Mouse (Mus musculus): ENCODE data around the gene Donson.
A peak's percentile ranks its signal among the peaks of the same experiment; 100 is the strongest.

The Donson gene

DNA sequence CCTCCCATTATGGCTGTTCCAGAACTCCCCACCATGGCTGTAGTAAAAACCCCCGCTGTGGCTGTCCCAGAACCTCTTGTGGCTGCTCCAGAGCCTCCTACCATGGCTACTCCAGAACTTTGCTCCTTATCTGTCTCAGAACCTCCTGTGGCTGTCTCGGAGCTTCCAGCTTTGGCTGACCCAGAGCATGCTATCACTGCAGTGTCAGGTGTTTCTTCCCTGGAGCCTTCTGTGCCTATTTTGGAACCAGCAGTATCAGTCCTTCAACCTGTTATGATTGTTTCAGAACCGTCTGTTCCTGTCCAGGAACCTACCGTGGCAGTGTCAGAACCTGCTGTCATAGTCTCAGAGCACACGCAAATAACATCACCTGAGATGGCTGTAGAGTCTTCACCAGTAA lies 30.1 kb downstream of the Donson start:
- no peak for TF ChIP-seq GATA4 (IDR thresholded peaks at IDR 0.05; ENCODE audit: insufficient replicate concordance, low read length)

DNA sequence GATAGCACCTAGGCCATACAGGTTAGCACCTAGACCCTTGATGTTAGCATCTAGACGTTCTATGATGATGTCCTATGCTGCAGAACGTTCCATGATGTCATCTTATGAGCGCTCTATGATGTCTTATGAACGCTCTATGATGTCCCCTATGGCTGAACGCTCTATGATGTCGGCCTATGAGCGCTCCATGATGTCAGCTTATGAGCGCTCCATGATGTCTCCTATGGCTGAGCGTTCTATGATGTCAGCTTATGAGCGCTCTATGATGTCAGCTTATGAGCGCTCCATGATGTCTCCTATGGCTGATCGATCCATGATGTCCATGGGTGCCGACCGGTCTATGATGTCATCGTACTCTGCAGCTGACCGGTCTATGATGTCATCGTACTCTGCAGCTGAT lies 31.3 kb downstream of the Donson start:
- TF ChIP-seq GATA4 (IDR thresholded peaks at IDR 0.05; ENCODE audit: insufficient replicate concordance, low read length) = no peak

DNA sequence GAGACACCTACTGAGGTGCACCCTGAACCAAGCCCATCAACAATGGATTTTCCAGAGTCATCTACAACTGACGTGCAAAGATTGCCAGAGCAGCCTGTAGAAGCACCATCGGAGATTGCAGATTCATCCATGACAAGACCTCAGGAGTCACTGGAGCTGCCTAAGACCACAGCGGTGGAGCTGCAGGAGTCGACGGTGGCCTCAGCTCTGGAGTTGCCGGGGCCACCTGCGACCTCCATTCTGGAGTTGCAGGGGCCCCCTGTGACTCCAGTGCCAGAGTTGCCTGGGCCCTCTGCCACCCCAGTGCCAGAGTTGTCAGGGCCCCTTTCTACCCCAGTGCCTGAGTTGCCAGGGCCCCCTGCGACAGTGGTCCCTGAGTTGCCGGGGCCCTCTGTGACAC lies 33.3 kb downstream of the Donson start:
- no peak for TF ChIP-seq GATA4 (IDR thresholded peaks at IDR 0.05; ENCODE audit: insufficient replicate concordance, low read length)

DNA sequence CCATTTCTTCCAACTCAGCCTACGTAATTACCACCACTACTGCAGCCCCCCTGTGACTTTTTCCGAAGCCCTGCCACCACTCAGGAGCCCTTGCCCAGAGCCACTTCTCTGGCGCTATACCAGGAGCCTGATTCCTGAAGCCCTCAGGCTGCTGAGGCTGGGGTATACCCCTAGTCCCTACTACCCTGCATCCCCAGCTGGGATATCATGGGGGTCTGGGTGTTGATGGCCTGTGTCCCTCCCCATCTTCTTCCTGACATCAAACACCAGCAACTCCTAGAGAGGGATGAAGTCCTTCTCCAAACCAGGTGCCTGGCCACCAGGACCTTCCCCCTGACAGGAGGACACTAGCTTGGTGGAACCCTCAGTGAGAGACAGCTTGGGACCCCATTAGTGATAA lies 36.4 kb downstream of the Donson start:
- TF ChIP-seq GATA4 (IDR thresholded peaks at IDR 0.05; ENCODE audit: insufficient replicate concordance, low read length) = no peak

DNA sequence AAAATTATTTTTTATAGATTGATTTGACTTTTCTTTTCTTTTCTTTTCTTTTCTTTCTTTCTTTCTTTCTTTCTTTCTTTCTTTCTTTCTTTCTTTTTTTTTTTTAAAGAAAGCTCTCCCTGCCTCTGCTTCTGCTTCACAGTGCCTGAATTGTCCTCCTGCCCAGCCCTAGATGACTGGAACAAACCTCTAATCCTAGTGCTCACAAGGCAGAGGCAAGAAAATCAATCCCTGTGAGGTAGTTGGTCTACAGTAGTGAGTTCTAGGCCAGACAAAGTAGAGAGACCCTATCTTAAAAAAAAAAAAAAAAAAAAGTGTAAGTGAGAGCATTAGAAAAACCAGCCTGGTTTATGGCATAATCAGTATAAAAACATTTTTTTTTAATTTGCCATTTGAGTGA lies 38.8 kb downstream of the Donson start:
- no peak for TF ChIP-seq GATA4 (IDR thresholded peaks at IDR 0.05; ENCODE audit: insufficient replicate concordance, low read length)

DNA sequence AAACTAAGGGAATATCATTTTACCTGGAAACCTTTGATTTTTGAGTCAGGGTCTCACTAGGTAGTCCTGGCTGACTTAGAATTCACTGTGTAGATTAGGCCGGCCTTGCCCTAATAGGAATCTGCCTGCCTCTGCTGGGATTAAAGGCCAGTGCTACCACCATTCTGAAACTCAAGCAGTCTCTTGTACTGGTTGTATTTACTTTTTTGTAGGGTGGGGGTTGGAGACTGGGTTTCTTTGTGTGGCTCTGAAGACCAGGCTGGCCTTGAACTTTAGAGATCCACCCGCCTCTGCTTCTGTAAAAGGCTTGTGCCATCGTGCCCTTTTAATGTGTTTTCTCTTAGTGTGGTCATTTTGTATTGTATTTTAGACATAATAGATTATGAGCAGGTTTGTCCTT lies 39.3 kb downstream of the Donson start:
- no peak for TF ChIP-seq GATA4 (IDR thresholded peaks at IDR 0.05; ENCODE audit: insufficient replicate concordance, low read length)

DNA sequence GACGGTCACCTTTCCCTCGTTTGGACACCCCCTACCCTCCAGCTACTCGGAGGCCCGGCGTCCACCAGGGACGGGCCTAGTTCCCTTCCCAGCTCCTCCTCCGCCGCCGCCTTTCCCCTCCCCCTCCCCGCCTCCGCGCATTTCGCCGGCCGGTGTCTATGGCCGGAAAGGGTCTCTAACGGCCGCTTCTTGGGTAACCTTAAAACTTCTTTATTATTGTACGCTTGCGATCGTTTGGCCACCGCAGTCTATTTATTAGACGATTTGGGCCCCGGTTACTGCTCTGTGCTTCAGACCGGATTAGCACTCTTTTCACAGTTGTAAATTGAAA lies 40.4 kb downstream of the Donson start:
- TF ChIP-seq GATA4 (IDR thresholded peaks at IDR 0.05; ENCODE audit: insufficient replicate concordance, low read length) = no peak

DNA sequence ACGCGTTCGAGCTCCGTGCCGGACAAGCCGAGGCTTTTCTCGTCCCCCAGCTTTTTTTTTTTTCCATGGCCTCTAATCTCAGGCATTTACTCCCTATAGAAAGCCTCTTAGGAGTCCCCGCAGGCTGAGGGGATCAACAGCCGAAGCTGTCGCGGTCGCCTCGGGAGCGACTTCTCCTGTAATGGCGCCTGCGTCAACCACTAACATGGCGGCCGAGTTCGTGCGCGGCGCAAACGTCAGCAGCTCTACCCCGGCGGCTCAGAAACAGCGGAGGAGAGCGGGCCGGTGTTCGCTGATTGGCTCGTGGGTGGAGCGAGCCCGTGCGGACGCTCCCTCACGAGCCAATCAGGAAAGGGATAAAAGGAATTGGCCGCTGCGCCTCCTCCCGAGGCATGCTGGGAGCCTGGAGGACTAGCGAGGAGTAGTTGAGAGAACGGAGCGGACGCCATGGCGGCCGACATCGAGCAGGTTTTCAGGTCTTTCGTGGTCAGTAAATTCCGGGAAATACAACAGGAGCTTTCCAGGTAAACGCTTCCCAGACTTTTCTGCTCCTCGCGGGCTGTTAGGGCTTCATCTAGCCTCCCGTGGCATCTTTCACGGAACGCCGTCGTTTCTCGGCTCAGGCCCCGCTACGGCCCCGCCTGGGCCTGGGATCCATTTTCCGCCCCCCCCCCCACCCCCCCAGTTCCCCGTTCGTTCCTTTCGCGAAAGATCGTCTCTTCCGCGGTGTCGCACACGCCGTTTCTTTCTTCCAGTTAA lies 40.9 kb downstream of the Donson start, which contains the start of gene Son:
Gene Son, plus strand, starts transcription at position 46 of the 759 bp plus-strand sequence.
- TF ChIP-seq GATA4 (IDR thresholded peaks at IDR 0.05; ENCODE audit: insufficient replicate concordance, low read length) = no peak; the same call in 1 of the 2 replicates

DNA sequence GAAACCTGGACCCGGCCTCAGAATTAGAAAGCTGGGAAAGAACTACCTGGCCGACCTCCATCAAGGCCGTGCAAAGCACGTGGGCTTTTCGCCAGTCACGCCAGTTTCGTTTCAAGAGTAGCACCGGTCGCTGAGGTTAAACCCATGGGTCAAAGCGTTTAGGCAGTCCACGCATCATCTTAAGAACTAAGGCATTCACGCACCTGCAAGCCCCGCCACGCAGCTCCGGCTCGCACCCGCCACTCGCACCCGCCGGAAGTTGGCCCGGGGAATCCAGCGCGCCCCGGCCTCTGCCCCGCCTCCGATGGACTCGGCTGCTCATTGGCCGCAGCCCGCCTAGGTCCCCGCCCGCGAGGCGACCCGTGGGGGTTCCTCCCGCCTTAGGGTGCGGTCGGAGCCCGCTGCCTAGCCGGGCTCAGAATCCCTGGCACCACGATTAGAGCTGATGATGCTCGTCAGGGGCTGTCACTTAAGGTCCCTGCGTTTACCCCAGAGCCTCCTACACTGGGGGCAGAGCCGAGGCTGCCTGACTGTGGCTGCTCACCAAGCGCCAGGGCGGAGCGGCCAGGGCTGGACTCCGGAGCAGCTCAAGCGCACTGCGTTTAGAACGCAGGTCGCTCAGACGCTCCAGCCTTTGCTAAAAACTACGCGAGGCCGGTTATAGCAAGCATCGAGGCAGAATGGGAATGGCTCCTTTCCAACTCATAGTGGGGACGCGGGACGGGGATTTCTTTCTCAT lies 41.7 kb downstream of the Donson start, which contains the start of gene Gart:
Gene Gart, minus strand, starts transcription at position 272 of the 739 bp plus-strand sequence.
- peak; percentile 54; the same call in 1 of the 2 replicates for TF ChIP-seq GATA4 (IDR thresholded peaks at IDR 0.05; ENCODE audit: insufficient replicate concordance, low read length)

DNA sequence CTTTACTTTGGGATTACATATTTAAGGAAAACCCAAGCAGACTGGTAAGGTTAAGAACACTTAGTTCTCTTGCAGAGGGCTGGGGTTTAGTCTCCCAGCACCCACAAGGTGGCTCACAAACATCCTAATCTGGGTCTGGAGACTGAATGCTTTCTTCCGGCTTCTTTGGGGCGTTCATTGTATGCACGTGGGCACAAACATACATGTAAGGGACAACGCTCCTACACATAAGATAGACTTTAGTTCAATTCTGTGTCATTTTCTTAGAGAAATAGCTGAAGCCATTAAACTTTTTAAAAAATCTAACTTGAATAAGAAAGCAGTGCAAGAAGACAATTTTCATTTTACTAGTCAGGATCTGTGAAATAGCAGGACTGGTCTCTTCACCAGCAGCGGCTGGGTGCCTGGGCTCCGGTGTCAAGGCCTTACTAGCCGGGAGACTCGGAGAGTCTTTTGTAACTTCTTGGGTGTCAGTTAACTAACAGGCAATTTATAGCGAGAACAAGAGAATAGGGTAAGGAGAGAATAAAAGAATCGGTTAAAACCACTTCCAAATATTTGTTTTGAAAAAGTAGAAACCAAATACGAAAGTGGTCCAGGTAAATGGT lies 42.5 kb downstream of the Donson start:
- TF ChIP-seq GATA4 (IDR thresholded peaks at IDR 0.05; ENCODE audit: insufficient replicate concordance, low read length) = no peak

DNA sequence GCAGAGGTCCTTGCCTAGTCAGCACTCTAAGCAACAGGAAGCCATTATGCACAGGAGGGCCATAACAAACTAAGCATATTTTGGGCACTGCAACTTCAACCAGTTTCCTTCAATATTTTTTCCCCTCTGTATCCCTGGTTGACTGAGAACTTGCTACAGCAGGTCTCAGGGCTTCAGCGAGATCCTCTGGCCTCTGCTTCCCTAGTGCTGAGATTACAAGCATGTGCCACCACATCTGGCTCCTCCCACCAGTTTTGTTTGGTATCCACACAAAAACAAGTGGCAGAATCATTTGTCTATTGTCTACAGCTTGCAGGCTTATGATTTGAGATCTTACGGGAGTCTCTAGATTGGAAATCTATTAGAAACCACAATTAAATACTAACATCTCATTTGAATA lies 43.7 kb downstream of the Donson start:
- TF ChIP-seq GATA4 (IDR thresholded peaks at IDR 0.05; ENCODE audit: insufficient replicate concordance, low read length) = no peak

DNA sequence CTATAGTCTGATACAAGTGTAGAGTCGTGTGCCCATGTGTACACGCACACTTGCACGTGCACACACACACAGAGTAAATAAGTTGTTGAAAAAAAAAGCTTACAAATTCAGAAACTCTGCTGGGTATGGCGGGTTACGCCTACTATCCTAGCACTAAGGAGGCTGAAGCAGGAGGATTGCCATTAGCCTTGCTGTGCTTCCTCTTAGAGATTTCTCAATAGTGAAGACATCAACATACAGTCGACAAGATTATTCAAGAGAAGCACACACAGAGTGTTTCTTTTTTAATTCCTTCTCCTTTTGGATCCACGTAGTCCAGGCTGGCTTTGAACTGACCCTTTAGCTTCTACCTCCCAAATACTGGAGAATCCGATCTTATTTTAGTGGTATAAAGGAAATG lies 48.4 kb downstream of the Donson start:
- TF ChIP-seq GATA4 (IDR thresholded peaks at IDR 0.05; ENCODE audit: insufficient replicate concordance, low read length) = no peak

DNA sequence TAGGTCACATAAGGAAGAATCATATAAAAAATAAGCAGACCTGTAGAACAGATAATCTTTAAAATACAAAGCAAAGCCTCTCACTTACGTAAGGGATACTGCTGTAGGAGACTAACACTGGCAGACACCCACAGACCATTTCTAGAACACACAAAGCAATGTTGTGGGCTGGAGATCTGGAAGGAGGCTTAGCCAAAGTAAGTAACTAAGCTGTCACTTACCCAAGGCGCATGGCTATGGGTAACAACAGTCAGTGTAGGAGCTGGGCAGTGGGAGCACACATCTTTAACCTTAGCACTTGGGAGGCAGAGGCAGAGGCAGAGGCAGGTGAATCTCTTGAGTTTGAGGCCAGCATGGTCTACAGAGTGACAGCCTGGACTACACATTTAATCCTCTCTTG lies 48.9 kb downstream of the Donson start:
- no peak for TF ChIP-seq GATA4 (IDR thresholded peaks at IDR 0.05; ENCODE audit: insufficient replicate concordance, low read length)

DNA sequence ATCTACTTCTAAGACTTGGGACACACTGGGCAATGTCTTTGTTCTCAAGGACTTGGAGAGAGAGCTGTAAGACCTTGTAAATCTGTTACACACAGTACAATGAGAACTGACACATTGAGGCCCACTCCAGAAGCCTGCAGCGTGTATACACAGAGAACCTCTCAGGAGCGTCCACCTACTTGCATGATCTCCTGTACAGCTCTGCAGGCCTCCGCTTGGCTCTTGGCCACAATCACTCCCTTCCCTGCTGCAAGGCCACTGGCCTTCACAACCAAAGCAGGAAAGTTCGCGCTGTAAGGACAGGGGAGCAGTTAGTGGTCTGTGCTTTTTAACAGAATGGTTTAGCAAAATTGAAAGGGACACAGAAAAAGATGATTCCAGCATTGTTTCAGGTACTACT lies 49.4 kb downstream of the Donson start:
- no peak for TF ChIP-seq GATA4 (IDR thresholded peaks at IDR 0.05; ENCODE audit: insufficient replicate concordance, low read length)

DNA sequence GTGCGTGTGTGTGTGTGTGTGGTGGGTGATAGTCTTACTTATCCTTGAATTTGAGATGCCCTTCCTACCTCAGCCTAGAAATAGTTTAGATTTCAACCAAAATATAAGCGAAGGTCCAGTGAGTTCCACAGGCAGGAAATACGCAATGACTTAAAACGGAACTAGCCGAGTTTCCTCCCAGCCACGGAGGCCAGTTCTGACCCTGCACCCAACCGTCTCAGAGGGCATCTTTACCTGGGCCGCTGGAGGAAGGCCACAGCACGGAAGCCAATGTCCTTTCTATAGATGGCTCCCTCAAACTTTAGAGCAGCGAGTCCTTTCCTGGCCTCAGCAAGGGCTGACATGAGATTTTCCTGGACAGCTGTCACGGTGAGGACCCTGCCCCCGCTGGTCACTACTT lies 54.9 kb downstream of the Donson start:
- no peak for TF ChIP-seq GATA4 (IDR thresholded peaks at IDR 0.05; ENCODE audit: insufficient replicate concordance, low read length)

DNA sequence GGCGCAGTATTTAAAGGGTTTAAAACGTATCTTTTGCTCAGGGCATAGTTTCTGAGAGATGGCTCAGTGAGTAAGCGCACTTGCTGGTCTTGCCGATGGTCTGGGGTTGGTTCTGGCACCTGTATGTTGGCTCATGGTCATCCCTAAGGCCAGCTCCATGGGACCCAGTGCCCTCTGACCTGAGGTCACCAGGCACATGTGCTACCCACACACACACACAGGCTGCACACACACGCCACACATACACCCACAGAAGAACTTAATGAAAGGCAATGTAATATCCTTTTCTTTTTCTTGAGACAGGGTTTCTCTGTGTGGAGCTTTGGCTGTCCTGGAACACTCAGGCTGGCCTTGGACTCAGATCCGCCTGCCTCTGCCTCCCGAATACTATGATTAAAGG lies 55.6 kb downstream of the Donson start:
- no peak for TF ChIP-seq GATA4 (IDR thresholded peaks at IDR 0.05; ENCODE audit: insufficient replicate concordance, low read length)
